Mouse (Mus musculus): ENCODE results near the gene Fgf18. TPM values are rescaled to one million over a fixed set of nuclear protein-coding genes. Genes with fewer than 3 reads are reported as not detected.

The Fgf18 gene
- polyA plus RNA-seq, 1 experiment from 2014 or later = 9.2 TPM

- Histone ChIP-seq H3K4me2 (ENCODE audit: low read depth, low read length) (no peak overlapping the region), H3K9me3 (replicated peaks; ENCODE audit: control insufficient read depth, low read length) (peaks cover 6% of the 10 kb centered on the region), H3K36me3 (ENCODE audit: control insufficient read depth, insufficient read depth) (no peaks in the 10 kb centered on the region), H3K27ac (ENCODE audit: low read length) (no peak overlapping the region), H3K9ac (ENCODE audit: low read length) (no peak overlapping the region), H3K4me3 (ENCODE audit: low read length) (no peak overlapping the region), H3K4me1 (ENCODE audit: control insufficient read depth, insufficient read depth, low read length) (peaks cover 7% of the 10 kb centered on the region), H3K27me3 (ENCODE audit: control insufficient read depth, insufficient read depth, low read length) (no peaks in the 10 kb centered on the region)
- no peak for ATAC-seq (replicated peaks; ENCODE audit: extremely low read depth, insufficient read depth, low FRiP score)
- 52% methylated on average over 6 of the region's 6 CpGs for WGBS
Measured at GRCm38 (mm10) chr11:33089856-33090255, 57.3 kb downstream of the Fgf18 start.

GRCm38 (mm10) chr11:33088181-33088580 lies 59.0 kb downstream of the Fgf18 start:
- H3K27me3 ChIP-seq (ENCODE audit: control insufficient read depth, insufficient read depth, low read length) = no peaks in the 10 kb centered on the region
- ATAC-seq (replicated peaks; ENCODE audit: extremely low read depth, insufficient read depth, low FRiP score) = no peak
- no peaks in the 10 kb centered on the region for H3K9me3 ChIP-seq (replicated peaks; ENCODE audit: control insufficient read depth, low read length)
- H3K4me3 ChIP-seq (ENCODE audit: low read length) = no peak overlapping the region
- H3K4me1 ChIP-seq (ENCODE audit: control insufficient read depth, insufficient read depth, low read length) = peaks cover 7% of the 10 kb centered on the region
- no peak overlapping the region for H3K4me2 ChIP-seq (ENCODE audit: low read depth, low read length)
- no peaks in the 10 kb centered on the region for H3K36me3 ChIP-seq (ENCODE audit: control insufficient read depth, insufficient read depth)
- no peak overlapping the region for H3K27ac ChIP-seq (ENCODE audit: low read length)
- no peak overlapping the region for H3K9ac ChIP-seq (ENCODE audit: low read length)
- WGBS = 17% methylated on average over 1 of the region's 1 CpGs

GRCm38 (mm10) chr11:33086046-33086445 lies 61.2 kb downstream of the Fgf18 start:
- no peaks in the 10 kb centered on the region for H3K9me3 ChIP-seq (replicated peaks; ENCODE audit: control insufficient read depth, low read length)
- H3K4me1 ChIP-seq (ENCODE audit: control insufficient read depth, insufficient read depth, low read length) = peaks cover 7% of the 10 kb centered on the region
- WGBS = 83% methylated on average over 1 of the region's 1 CpGs
- no peak overlapping the region for H3K9ac ChIP-seq (ENCODE audit: low read length)
- H3K36me3 ChIP-seq (ENCODE audit: control insufficient read depth, insufficient read depth) = no peaks in the 10 kb centered on the region
- H3K27ac ChIP-seq (ENCODE audit: low read length) = no peak overlapping the region
- H3K4me3 ChIP-seq (ENCODE audit: low read length) = no peak overlapping the region
- no peaks in the 10 kb centered on the region for H3K27me3 ChIP-seq (ENCODE audit: control insufficient read depth, insufficient read depth, low read length)
- no peak overlapping the region for H3K4me2 ChIP-seq (ENCODE audit: low read depth, low read length)
- ATAC-seq (replicated peaks; ENCODE audit: extremely low read depth, insufficient read depth, low FRiP score) = no peak

- H3K27ac ChIP-seq (ENCODE audit: low read length) = no peak overlapping the region
- 73% methylated on average over 4 of the region's 4 CpGs for WGBS
- H3K4me2 ChIP-seq (ENCODE audit: low read depth, low read length) = no peak overlapping the region
- H3K4me3 ChIP-seq (ENCODE audit: low read length) = no peak overlapping the region
- no peaks in the 10 kb centered on the region for H3K27me3 ChIP-seq (ENCODE audit: control insufficient read depth, insufficient read depth, low read length)
- peaks cover 7% of the 10 kb centered on the region for H3K4me1 ChIP-seq (ENCODE audit: control insufficient read depth, insufficient read depth, low read length)
- ATAC-seq (replicated peaks; ENCODE audit: extremely low read depth, insufficient read depth, low FRiP score) = no peak
- H3K36me3 ChIP-seq (ENCODE audit: control insufficient read depth, insufficient read depth) = no peaks in the 10 kb centered on the region
- H3K9me3 ChIP-seq (replicated peaks; ENCODE audit: control insufficient read depth, low read length) = no peaks in the 10 kb centered on the region
- no peak overlapping the region for H3K9ac ChIP-seq (ENCODE audit: low read length)
Measured at GRCm38 (mm10) chr11:33085514-33085913, 61.7 kb downstream of the Fgf18 start.

GRCm38 (mm10) chr11:33085054-33085453 lies 62.1 kb downstream of the Fgf18 start:
- Histone ChIP-seq H3K9me3 (replicated peaks; ENCODE audit: control insufficient read depth, low read length) (no peaks in the 10 kb centered on the region), H3K27me3 (ENCODE audit: control insufficient read depth, insufficient read depth, low read length) (no peaks in the 10 kb centered on the region), H3K4me2 (ENCODE audit: low read depth, low read length) (no peak overlapping the region), H3K9ac (ENCODE audit: low read length) (no peak overlapping the region), H3K36me3 (ENCODE audit: control insufficient read depth, insufficient read depth) (no peaks in the 10 kb centered on the region), H3K27ac (ENCODE audit: low read length) (no peak overlapping the region), H3K4me1 (ENCODE audit: control insufficient read depth, insufficient read depth, low read length) (peaks cover 6% of the 10 kb centered on the region), H3K4me3 (ENCODE audit: low read length) (no peak overlapping the region)
- 86% methylated on average over 3 of the region's 3 CpGs for WGBS
- no peak for ATAC-seq (replicated peaks; ENCODE audit: extremely low read depth, insufficient read depth, low FRiP score)

- H3K4me2 ChIP-seq (ENCODE audit: low read depth, low read length) = no peak overlapping the region
- ATAC-seq (replicated peaks; ENCODE audit: extremely low read depth, insufficient read depth, low FRiP score) = no peak
- H3K4me1 ChIP-seq (ENCODE audit: control insufficient read depth, insufficient read depth, low read length) = no peaks in the 10 kb centered on the region
- no peak overlapping the region for H3K9ac ChIP-seq (ENCODE audit: low read length)
- H3K36me3 ChIP-seq (ENCODE audit: control insufficient read depth, insufficient read depth) = no peaks in the 10 kb centered on the region
- 85% methylated on average over 2 of the region's 2 CpGs for WGBS
- no peaks in the 10 kb centered on the region; the same call in 1 of the 2 replicates for H3K27me3 ChIP-seq (ENCODE audit: control insufficient read depth, insufficient read depth, low read length)
- H3K4me3 ChIP-seq (ENCODE audit: low read length) = no peak overlapping the region
- no peaks in the 10 kb centered on the region for H3K9me3 ChIP-seq (replicated peaks; ENCODE audit: control insufficient read depth, low read length)
- H3K27ac ChIP-seq (ENCODE audit: low read length) = no peak overlapping the region
Measured at GRCm38 (mm10) chr11:33084041-33084440, 63.2 kb downstream of the Fgf18 start.

- Histone ChIP-seq H3K36me3 (ENCODE audit: control insufficient read depth, insufficient read depth) (no peaks in the 10 kb centered on the region), H3K9ac (ENCODE audit: low read length) (no peak overlapping the region), H3K27ac (ENCODE audit: low read length) (no peak overlapping the region), H3K4me1 (ENCODE audit: control insufficient read depth, insufficient read depth, low read length) (no peaks in the 10 kb centered on the region), H3K4me3 (ENCODE audit: low read length) (no peak overlapping the region), H3K9me3 (replicated peaks; ENCODE audit: control insufficient read depth, low read length) (no peaks in the 10 kb centered on the region), H3K4me2 (ENCODE audit: low read depth, low read length) (no peak overlapping the region), H3K27me3 (ENCODE audit: control insufficient read depth, insufficient read depth, low read length) (peaks cover 10% of the 10 kb centered on the region)
- ATAC-seq (replicated peaks; ENCODE audit: extremely low read depth, insufficient read depth, low FRiP score) = no peak
- 65% methylated on average over 3 of the region's 3 CpGs for WGBS
Measured at GRCm38 (mm10) chr11:33081175-33081574, 66.0 kb downstream of the Fgf18 start.

GRCm38 (mm10) chr11:33080046-33080808 lies 67.0 kb downstream of the Fgf18 start:
- no peak for ATAC-seq (replicated peaks; ENCODE audit: extremely low read depth, insufficient read depth, low FRiP score)
- H3K9me3 ChIP-seq (replicated peaks; ENCODE audit: control insufficient read depth, low read length) = no peaks in the 10 kb centered on the region
- peaks cover 7% of the 10 kb centered on the region for H3K4me1 ChIP-seq (ENCODE audit: control insufficient read depth, insufficient read depth, low read length)
- H3K4me3 ChIP-seq (ENCODE audit: low read length) = no peak overlapping the region
- 51% methylated on average over 16 of the region's 16 CpGs for WGBS
- H3K36me3 ChIP-seq (ENCODE audit: control insufficient read depth, insufficient read depth) = no peaks in the 10 kb centered on the region
- H3K27me3 ChIP-seq (ENCODE audit: control insufficient read depth, insufficient read depth, low read length) = peaks cover 10% of the 10 kb centered on the region
- no peak overlapping the region for H3K27ac ChIP-seq (ENCODE audit: low read length)
- H3K4me2 ChIP-seq (ENCODE audit: low read depth, low read length) = no peak overlapping the region
- no peak overlapping the region for H3K9ac ChIP-seq (ENCODE audit: low read length)

GRCm38 (mm10) chr11:33079424-33079823 lies 67.8 kb downstream of the Fgf18 start:
- Histone ChIP-seq H3K27ac (ENCODE audit: low read length) (no peak overlapping the region), H3K27me3 (ENCODE audit: control insufficient read depth, insufficient read depth, low read length) (peaks cover 12% of the 10 kb centered on the region), H3K4me1 (ENCODE audit: control insufficient read depth, insufficient read depth, low read length) (peaks cover 9% of the 10 kb centered on the region), H3K4me3 (ENCODE audit: low read length) (no peak overlapping the region), H3K9ac (ENCODE audit: low read length) (no peak overlapping the region), H3K36me3 (ENCODE audit: control insufficient read depth, insufficient read depth) (no peaks in the 10 kb centered on the region), H3K9me3 (replicated peaks; ENCODE audit: control insufficient read depth, low read length) (no peaks in the 10 kb centered on the region), H3K4me2 (ENCODE audit: low read depth, low read length) (no peak overlapping the region)
- no peak for ATAC-seq (replicated peaks; ENCODE audit: extremely low read depth, insufficient read depth, low FRiP score)
- WGBS = 45% methylated on average over 6 of the region's 6 CpGs
